Mouse (Mus musculus): ENCODE measurements at regions not wholly inside any gene's neighbourhood (a gene's known extent, or its start where the extent isn't known, plus 50 kb on each side); places are given as distances from the start of the nearest gene placed in this dataset.

DNA sequence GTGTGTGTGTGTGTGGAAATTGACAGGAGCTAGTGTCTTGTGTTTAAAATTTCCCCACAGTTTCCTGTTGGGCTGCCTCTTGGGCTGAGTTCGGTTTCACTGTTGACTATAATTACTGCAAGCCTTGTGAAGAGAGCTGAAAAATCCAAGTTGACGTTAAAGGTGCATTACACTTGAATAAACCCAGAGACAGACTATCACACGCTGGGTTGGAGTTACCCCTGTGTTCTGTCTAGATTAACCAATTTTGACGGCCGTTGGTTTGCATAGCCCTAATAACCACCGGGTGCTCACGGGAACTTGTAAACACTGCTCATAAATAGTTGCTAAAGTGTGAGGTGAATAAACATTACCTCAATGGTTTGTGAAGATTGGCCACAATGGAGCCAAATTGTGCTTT lies 398.1 kb downstream of the Fgf9 start:
- no peak for TF ChIP-seq CTCF (IDR thresholded peaks at IDR 0.05; ENCODE audit: control insufficient read depth, insufficient read depth, insufficient read length)
- no peak for TF ChIP-seq FOSL1 (IDR thresholded peaks at IDR 0.05; ENCODE audit: insufficient read depth, low read length, poor library complexity, severe bottlenecking)
- no peak for TF ChIP-seq MYOG (IDR thresholded peaks at IDR 0.05; ENCODE audit: control insufficient read depth, extremely low read depth, insufficient read length)
- no peak for TF ChIP-seq CEBPB (IDR thresholded peaks at IDR 0.05; ENCODE audit: low read depth)
- Histone ChIP-seq H3K79me3 (ENCODE audit: low read depth) (no peaks in the 10 kb centered on the region), H3K27me3 (ENCODE audit: control insufficient read depth, insufficient read depth, insufficient read length) (no peaks in the 10 kb centered on the region), H3K79me2 (ENCODE audit: control insufficient read depth, insufficient read depth) (no peaks in the 10 kb centered on the region), H3K36me3 (ENCODE audit: control insufficient read depth, insufficient read depth) (no peaks in the 10 kb centered on the region), H3ac (ENCODE audit: control insufficient read depth, insufficient read length, low read depth) (no peak overlapping the region), H3K4me3 (ENCODE audit: insufficient read depth, poor library complexity, severe bottlenecking) (no peak overlapping the region)

DNA sequence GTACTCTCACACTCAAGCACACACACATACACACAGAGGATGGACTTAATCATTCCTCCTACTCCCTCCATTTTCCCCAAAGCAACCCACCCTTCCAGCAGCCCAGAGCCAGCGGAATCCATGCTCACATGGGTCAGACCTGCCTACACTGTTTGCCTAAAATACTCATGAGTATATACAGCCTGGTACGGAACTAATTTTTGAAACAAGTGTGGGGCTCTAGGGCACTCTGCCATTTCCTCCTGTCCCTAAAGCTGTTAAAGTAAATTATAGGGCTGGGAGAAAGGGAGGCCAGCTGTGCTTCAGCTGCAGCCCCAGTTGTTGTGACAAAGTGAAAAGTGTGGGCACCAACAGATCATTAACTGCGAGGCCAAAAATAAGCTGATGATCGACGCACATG lies 397.5 kb downstream of the Fgf9 start:
- Histone ChIP-seq H3ac (ENCODE audit: control insufficient read depth, insufficient read length, low read depth) (no peak overlapping the region), H3K36me3 (ENCODE audit: control insufficient read depth, insufficient read depth) (no peaks in the 10 kb centered on the region), H3K79me3 (ENCODE audit: low read depth) (no peaks in the 10 kb centered on the region), H3K4me3 (ENCODE audit: insufficient read depth, poor library complexity, severe bottlenecking) (no peak overlapping the region), H3K79me2 (ENCODE audit: control insufficient read depth, insufficient read depth) (no peaks in the 10 kb centered on the region), H3K27me3 (ENCODE audit: control insufficient read depth, insufficient read depth, insufficient read length) (no peaks in the 10 kb centered on the region)
- TF ChIP-seq MAX (IDR thresholded peaks at IDR 0.05) (no peak), MYOG (IDR thresholded peaks at IDR 0.05; ENCODE audit: control insufficient read depth, extremely low read depth, insufficient read length) (no peak), CTCF (IDR thresholded peaks at IDR 0.05; ENCODE audit: control insufficient read depth, insufficient read depth, insufficient read length) (no peak), FOSL1 (IDR thresholded peaks at IDR 0.05; ENCODE audit: insufficient read depth, low read length, poor library complexity, severe bottlenecking) (no peak), MYOD1 (IDR thresholded peaks at IDR 0.05; ENCODE audit: control insufficient read depth, insufficient read length, low read depth) (no peak), USF1 (IDR thresholded peaks at IDR 0.05; ENCODE audit: low read depth) (no peak), CEBPB (IDR thresholded peaks at IDR 0.05; ENCODE audit: low read depth) (no peak)

DNA sequence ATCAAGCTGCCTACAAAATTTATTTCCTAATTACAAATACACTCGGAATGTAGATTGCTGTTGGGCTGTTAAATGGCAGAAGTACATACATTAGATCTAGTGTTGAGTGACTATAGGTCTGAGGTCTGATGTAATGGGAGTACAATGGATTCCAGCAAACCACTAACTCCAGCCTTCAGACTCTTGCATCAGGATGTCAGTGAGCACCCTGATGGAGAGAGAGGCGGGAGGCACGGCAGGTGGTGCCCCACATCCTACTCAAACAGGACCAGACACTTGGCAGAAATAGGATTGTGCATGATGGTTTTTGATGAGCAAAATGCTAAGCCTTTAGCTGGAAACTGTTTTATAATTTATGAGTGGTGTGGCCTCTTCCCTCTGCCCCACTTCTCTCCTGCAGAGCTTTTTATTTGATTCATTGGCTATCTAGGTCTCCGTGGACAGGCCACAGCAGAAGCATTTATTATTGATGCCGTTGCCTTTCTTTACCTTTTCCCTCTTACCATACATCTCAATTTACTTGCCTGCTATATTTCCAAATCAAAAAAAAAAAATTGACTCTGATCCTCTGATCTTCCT lies 376.5 kb downstream of the Fgf9 start:
- Histone ChIP-seq H3K4me3 (ENCODE audit: insufficient read depth, poor library complexity, severe bottlenecking) (no peak overlapping the region), H3K27me3 (ENCODE audit: control insufficient read depth, insufficient read depth, insufficient read length) (no peaks in the 10 kb centered on the region), H3K79me2 (ENCODE audit: control insufficient read depth, insufficient read depth) (no peaks in the 10 kb centered on the region), H3K36me3 (ENCODE audit: control insufficient read depth, insufficient read depth) (no peaks in the 10 kb centered on the region), H3ac (ENCODE audit: control insufficient read depth, insufficient read length, low read depth) (no peak overlapping the region), H3K79me3 (ENCODE audit: low read depth) (no peaks in the 10 kb centered on the region)
- TF ChIP-seq MYOD1 (IDR thresholded peaks at IDR 0.05; ENCODE audit: control insufficient read depth, insufficient read length, low read depth) (no peak), CTCF (IDR thresholded peaks at IDR 0.05; ENCODE audit: control insufficient read depth, insufficient read depth, insufficient read length) (no peak), MAX (IDR thresholded peaks at IDR 0.05) (no peak), MYOG (IDR thresholded peaks at IDR 0.05; ENCODE audit: control insufficient read depth, extremely low read depth, insufficient read length) (no peak), CEBPB (IDR thresholded peaks at IDR 0.05; ENCODE audit: low read depth) (no peak), FOSL1 (IDR thresholded peaks at IDR 0.05; ENCODE audit: insufficient read depth, low read length, poor library complexity, severe bottlenecking) (no peak), USF1 (IDR thresholded peaks at IDR 0.05; ENCODE audit: low read depth) (no peak)

DNA sequence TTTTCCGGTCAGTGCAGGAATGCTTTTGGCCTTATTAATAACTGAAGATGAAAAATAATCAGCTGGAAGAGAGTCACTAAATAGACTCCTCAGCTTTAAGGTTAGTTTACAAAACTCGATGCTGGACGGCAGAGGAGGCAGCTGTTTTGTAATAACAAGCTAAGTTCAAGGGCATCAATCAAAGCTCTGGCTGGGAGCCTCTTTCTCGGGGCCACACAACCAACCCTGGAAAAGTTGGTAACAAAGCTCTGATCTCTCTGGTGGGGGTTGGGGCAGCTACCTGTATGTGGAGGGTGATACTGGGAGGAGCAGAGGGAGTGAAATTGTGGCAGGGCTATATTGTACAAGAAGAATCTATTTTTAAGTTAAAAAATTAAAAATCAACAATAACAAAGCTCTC lies 374.1 kb downstream of the Fgf9 start:
- H3K4me3 ChIP-seq (ENCODE audit: insufficient read depth, poor library complexity, severe bottlenecking), result no peak overlapping the region
- no peaks in the 10 kb centered on the region for H3K79me3 ChIP-seq (ENCODE audit: low read depth)
- TF ChIP-seq CTCF (IDR thresholded peaks at IDR 0.05; ENCODE audit: control insufficient read depth, insufficient read depth, insufficient read length) (no peak), MYOD1 (IDR thresholded peaks at IDR 0.05; ENCODE audit: control insufficient read depth, insufficient read length, low read depth) (no peak), MYOG (IDR thresholded peaks at IDR 0.05; ENCODE audit: control insufficient read depth, extremely low read depth, insufficient read length) (no peak), FOSL1 (IDR thresholded peaks at IDR 0.05; ENCODE audit: insufficient read depth, low read length, poor library complexity, severe bottlenecking) (no peak), MAX (IDR thresholded peaks at IDR 0.05) (no peak), USF1 (IDR thresholded peaks at IDR 0.05; ENCODE audit: low read depth) (no peak), CEBPB (IDR thresholded peaks at IDR 0.05; ENCODE audit: low read depth) (no peak)
- no peaks in the 10 kb centered on the region for H3K36me3 ChIP-seq (ENCODE audit: control insufficient read depth, insufficient read depth)
- H3ac ChIP-seq (ENCODE audit: control insufficient read depth, insufficient read length, low read depth), result no peak overlapping the region
- H3K79me2 ChIP-seq (ENCODE audit: control insufficient read depth, insufficient read depth), result no peaks in the 10 kb centered on the region
- no peaks in the 10 kb centered on the region for H3K27me3 ChIP-seq (ENCODE audit: control insufficient read depth, insufficient read depth, insufficient read length)

DNA sequence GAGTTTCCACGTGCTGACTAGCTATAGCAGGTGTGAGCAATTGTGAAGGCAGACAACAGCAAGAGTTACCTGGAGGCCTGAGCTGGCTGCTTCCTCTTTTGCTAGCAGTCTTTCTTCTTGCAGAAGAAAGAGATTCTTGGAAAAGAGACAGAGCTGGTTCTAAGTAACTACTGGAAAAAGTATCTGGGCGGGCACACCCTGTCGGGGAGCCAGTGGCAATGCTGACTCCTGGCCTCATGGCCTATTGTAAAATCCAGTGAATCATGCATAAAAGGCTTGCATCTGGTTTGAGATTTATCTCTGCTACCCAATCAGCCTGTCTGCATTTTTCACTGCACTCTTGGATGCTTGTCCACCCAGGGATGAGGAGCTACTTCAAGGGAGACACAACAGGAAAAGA lies 372.2 kb downstream of the Fgf9 start:
- H3K27me3 ChIP-seq (ENCODE audit: control insufficient read depth, insufficient read depth, insufficient read length), result no peaks in the 10 kb centered on the region
- no peak for TF ChIP-seq CTCF (IDR thresholded peaks at IDR 0.05; ENCODE audit: control insufficient read depth, insufficient read depth, insufficient read length)
- no peak for TF ChIP-seq FOSL1 (IDR thresholded peaks at IDR 0.05; ENCODE audit: insufficient read depth, low read length, poor library complexity, severe bottlenecking)
- no peak for TF ChIP-seq MYOG (IDR thresholded peaks at IDR 0.05; ENCODE audit: control insufficient read depth, extremely low read depth, insufficient read length)
- no peak for TF ChIP-seq MAX (IDR thresholded peaks at IDR 0.05)
- no peak for TF ChIP-seq MYOD1 (IDR thresholded peaks at IDR 0.05; ENCODE audit: control insufficient read depth, insufficient read length, low read depth)
- no peak for TF ChIP-seq CEBPB (IDR thresholded peaks at IDR 0.05; ENCODE audit: low read depth)
- no peak for TF ChIP-seq USF1 (IDR thresholded peaks at IDR 0.05; ENCODE audit: low read depth)

DNA sequence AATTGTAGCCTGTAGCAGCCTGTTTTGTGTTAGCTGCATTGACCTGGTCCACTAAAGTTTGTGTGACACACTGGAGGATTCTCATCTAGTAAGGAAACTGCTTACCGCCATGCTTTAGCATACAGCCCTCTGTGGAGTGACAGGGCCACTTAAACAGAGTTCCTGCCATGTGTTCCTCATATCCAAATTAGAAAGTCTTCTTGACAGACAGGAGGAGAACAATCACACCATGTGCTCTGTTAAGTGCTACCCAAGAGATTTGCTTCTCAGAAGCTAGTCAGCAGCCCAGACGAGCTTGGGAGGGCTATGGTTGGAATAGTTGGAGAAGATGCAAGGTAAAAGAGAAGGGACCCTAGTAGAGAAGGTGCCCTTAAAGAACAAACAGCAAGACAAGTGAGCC lies 369.6 kb downstream of the Fgf9 start:
- TF ChIP-seq MYOD1 (IDR thresholded peaks at IDR 0.05; ENCODE audit: control insufficient read depth, insufficient read length, low read depth) (no peak), FOSL1 (IDR thresholded peaks at IDR 0.05; ENCODE audit: insufficient read depth, low read length, poor library complexity, severe bottlenecking) (no peak), CTCF (IDR thresholded peaks at IDR 0.05; ENCODE audit: control insufficient read depth, insufficient read depth, insufficient read length) (no peak), USF1 (IDR thresholded peaks at IDR 0.05; ENCODE audit: low read depth) (no peak), CEBPB (IDR thresholded peaks at IDR 0.05; ENCODE audit: low read depth) (no peak)
- H3K36me3 ChIP-seq (ENCODE audit: control insufficient read depth, insufficient read depth), result no peaks in the 10 kb centered on the region

More for the DNA sequence above, 372.2 kb downstream of the Fgf9 start:
- Histone ChIP-seq H3K79me2 (ENCODE audit: control insufficient read depth, insufficient read depth) (no peaks in the 10 kb centered on the region), H3K36me3 (ENCODE audit: control insufficient read depth, insufficient read depth) (no peaks in the 10 kb centered on the region), H3ac (ENCODE audit: control insufficient read depth, insufficient read length, low read depth) (no peak overlapping the region), H3K4me3 (ENCODE audit: insufficient read depth, poor library complexity, severe bottlenecking) (no peak overlapping the region), H3K79me3 (ENCODE audit: low read depth) (no peaks in the 10 kb centered on the region)

More for the DNA sequence above, 369.6 kb downstream of the Fgf9 start:
- no peak overlapping the region for H3ac ChIP-seq (ENCODE audit: control insufficient read depth, insufficient read length, low read depth)
- H3K79me3 ChIP-seq (ENCODE audit: low read depth), result no peaks in the 10 kb centered on the region
- H3K4me3 ChIP-seq (ENCODE audit: insufficient read depth, poor library complexity, severe bottlenecking), result no peak overlapping the region
- no peaks in the 10 kb centered on the region for H3K79me2 ChIP-seq (ENCODE audit: control insufficient read depth, insufficient read depth)
- H3K27me3 ChIP-seq (ENCODE audit: control insufficient read depth, insufficient read depth, insufficient read length), result no peaks in the 10 kb centered on the region

All from C2C12 (cell line).